13 mouse cellular contexts compared by ENCODE assay signal in the genomic region with DNA sequence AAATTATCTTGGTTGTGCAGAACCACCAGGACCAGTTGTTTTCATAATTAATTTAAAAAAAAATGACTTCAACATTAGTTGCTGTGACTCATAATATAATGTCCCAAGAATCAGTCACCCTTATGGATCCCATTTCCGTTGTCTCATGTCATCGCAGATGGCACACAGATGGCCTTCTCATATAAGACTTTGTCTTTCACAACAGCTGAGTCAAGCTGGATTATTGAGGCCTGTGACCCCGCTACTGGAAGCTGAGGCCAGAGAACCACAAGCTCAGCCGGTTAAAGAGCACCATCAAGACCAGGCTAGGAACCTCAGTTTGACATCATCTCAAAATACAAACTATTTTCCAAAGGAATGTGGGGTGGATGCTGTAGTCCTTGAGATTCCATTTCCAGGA.
"Had no signal": no experiment of that assay in that cellular context is flagged by ENCODE, and none has a peak within 500 bp of the region (broad histone marks: within the 10 kb centered on the region; RNA-seq: fewer than 3 reads in every experiment).

No protein-coding gene starts in this region.

- H3K27me3 ChIP-seq: limb, embryonic 13.5 days; liver, embryonic 15.5 days; neural tube, embryonic 15.5 days had no signal

- H3K4me2 ChIP-seq: limb, embryonic 13.5 days; liver, embryonic 15.5 days; lung, embryonic 14.5 days; neural tube, embryonic 15.5 days had no signal

- ATAC-seq: hindbrain, postnatal 0 days had no signal

- H3K4me3 ChIP-seq: limb, embryonic 13.5 days; liver, embryonic 15.5 days; midbrain, embryonic 10.5 days; myocyte; neural tube, embryonic 15.5 days had no signal

- H3K4me1 ChIP-seq: limb, embryonic 13.5 days; liver, embryonic 15.5 days; midbrain, embryonic 10.5 days; neural tube, embryonic 15.5 days had no signal

- H3K9ac ChIP-seq: limb, embryonic 13.5 days; liver, embryonic 15.5 days; lung, embryonic 14.5 days; neural tube, embryonic 15.5 days had no signal

- H3K9me3 ChIP-seq: limb, embryonic 13.5 days; liver, embryonic 15.5 days; midbrain, embryonic 10.5 days; neural tube, embryonic 15.5 days had no signal

- DNase-seq: left cerebral cortex, postnatal 4 days; lung, embryonic 14.5 days; lung, postnatal 36 days; midbrain, embryonic 14.5 days; right cerebral cortex, adult 18-20 months; right cerebral cortex, postnatal 25 days; thymus, postnatal 36 days had no signal

- H3K27ac ChIP-seq: hindbrain, postnatal 0 days; limb, embryonic 13.5 days; liver, embryonic 15.5 days; midbrain, embryonic 10.5 days; neural tube, embryonic 15.5 days had no signal

- H3K36me3 ChIP-seq: limb, embryonic 13.5 days; liver, embryonic 15.5 days; midbrain, embryonic 10.5 days; neural tube, embryonic 15.5 days had no signal
